Comparison of ENCODE assay signal across 11 mouse cellular contexts in the genomic region with DNA sequence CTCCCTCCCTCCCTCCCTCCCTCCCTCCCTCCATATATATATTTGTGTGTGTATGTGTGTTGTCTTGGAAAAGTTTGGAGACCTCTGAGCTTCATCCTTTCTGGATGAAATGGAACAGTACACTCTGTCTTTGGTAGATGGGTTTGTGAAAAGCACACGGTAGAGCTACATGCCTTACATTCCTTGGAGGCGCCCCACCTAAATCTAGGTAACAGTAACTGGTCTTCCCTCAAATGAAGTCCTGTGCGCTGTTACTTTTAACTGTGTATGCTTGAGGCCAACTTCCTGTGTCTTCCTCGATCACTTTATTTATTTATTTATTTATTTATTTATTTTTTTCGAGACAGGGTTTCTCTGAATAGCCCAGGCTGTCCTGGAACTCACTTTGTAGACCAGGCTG.
"Had no signal": no experiment of that assay in that cellular context is flagged by ENCODE, and none has a peak within 500 bp of the region (broad histone marks: within the 10 kb centered on the region; RNA-seq: fewer than 3 reads in every experiment).

No protein-coding gene starts in this region.

- DNase-seq: left cerebral cortex, postnatal 4 days; liver; liver, embryonic 13.5 days; liver, postnatal 0 days; lung, adult 18-20 months; lung, adult 2 months; lung, postnatal 10 days; lung, postnatal 14 days; lung, postnatal 36 days; lung, postnatal 4 days; midbrain, embryonic 14.5 days had no signal
